Mouse (Mus musculus): ENCODE measurements at regions not wholly inside any gene's neighbourhood (a gene's known extent, or its start where the extent isn't known, plus 50 kb on each side); places are given as distances from the start of the nearest gene placed in this dataset.

- TF ChIP-seq CTCF (IDR thresholded peaks at IDR 0.05; ENCODE audit: insufficient read depth, low read depth, low read length) = no peak
- TF ChIP-seq POLR2A (IDR thresholded peaks at IDR 0.05; ENCODE audit: insufficient read depth, low read depth, low read length) = no peak
These were observed 142.2 kb upstream of the Adamts18 start for GRCm38 (mm10) chr8:113990718-113991117.
